Mouse (Mus musculus): Measurements from ENCODE around the gene Spata9.

The Spata9 gene

DNA sequence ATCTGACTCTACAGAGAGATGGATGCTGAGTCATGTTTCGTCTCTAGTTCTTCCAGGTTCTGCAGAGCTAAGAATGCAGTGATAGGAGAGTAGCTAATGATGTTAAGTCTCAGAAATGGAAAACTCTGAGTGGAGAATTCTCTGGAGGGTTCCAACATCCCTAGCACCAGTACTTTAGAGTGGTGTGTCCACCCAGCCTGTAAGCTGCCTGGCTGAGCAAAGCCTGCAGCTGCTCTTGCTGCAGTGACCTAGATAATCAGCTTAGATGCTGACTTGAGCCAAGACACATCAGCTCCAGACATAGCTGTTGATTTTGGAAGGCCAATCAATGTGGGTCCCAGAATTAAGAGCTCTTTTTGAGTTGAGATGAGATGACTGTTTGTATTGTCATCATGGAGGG, 21.1 kb downstream of the Spata9 start:
- CTCF ChIA-PET: interaction anchor here (0.6 kb wide), 1 partner anchor 32 kb away, joined by 13 read pairs; no protein-coding TSS in a partner anchor

DNA sequence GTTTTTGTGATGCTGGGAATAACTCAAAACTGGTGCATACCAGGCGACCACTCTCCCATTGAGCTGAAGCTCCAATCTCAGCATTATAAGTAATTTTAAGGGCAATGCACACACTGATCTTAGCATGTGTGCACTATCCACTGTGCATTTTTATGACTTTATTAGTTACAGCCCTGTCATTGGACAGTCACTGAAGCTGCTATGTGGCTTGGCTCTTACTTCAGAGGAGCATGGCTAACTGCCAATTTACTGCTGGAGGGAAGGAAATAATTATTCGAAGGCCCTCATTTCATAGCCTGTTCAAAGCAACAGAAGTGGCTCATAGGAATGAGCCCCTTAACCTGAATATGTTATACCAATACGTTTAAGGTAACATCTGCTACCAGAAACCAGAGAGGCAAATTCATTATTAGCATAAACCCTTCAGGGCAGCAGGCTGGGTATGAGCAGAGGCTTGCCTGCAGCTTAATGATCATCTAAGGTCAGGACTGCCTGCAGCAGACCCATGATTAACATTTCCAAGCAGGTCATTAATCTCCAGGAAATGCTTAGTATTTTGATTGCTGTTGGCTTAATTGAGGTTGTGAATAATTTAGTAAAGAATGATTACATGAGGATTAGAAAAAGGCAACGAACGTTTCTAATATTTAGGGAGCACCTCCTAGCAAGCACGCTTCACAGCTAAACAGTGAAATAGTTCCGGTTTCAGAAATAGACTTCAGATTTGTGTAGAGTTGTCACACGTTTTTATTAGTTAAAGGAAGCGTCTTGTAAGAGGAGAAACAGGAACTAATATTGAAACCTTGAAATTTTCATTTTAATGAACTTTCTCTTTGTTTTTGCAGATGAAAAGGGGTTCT, 25.4 kb downstream of the Spata9 start:
- CTCF ChIA-PET: interaction anchor here (0.6 to 0.8 kb wide), 2 partner anchors 64 to 366 kb away, joined by 3 read pairs; no protein-coding TSS in a partner anchor

GRCm38 (mm10) chr13:76003272-76003671, 36.3 kb downstream of the Spata9 start:
- CTCF ChIA-PET: no interaction called here

DNA sequence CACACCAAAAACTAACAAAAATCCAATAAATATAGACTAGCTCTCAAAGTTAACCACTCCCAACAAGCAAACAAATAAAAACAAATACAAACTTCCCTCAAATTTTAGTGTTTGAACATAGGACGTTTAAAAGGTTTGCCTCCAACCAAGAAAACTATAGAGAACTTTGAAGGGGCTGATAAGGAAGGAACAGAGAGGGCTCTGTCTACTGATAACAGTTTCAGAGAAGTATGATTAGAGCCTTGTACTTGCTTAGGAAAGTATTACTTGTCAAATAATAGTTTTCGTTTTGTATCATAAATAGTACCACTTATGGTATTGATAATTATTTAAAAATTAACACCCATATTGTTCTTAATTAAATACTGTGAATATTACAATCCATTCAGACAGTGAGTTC, 47.6 kb downstream of the Spata9 start:
- CTCF ChIA-PET: no interaction called here

DNA sequence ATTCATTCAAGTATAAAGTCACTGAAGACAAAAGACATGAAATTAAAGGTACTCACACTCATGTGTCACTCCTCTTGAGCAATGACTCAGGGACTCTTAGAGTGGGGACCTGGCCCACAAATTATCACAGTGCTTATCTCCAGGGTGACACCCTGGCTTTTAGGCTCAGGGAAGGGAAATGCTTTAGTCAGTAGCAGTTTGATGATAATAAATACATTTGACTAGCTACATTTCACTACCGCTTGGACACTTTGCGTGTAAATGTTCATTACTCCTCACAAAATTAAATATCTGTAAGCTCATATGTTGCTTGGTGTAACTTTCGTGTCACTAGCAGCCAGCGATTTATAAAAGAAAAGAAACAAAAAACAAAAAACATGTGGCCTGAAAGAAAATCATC, 50.5 kb downstream of the Spata9 start:
- CTCF ChIA-PET: interaction anchor here (0.6 kb wide), 1 partner anchor 1369 kb away, joined by 3 read pairs; no protein-coding TSS in a partner anchor

DNA sequence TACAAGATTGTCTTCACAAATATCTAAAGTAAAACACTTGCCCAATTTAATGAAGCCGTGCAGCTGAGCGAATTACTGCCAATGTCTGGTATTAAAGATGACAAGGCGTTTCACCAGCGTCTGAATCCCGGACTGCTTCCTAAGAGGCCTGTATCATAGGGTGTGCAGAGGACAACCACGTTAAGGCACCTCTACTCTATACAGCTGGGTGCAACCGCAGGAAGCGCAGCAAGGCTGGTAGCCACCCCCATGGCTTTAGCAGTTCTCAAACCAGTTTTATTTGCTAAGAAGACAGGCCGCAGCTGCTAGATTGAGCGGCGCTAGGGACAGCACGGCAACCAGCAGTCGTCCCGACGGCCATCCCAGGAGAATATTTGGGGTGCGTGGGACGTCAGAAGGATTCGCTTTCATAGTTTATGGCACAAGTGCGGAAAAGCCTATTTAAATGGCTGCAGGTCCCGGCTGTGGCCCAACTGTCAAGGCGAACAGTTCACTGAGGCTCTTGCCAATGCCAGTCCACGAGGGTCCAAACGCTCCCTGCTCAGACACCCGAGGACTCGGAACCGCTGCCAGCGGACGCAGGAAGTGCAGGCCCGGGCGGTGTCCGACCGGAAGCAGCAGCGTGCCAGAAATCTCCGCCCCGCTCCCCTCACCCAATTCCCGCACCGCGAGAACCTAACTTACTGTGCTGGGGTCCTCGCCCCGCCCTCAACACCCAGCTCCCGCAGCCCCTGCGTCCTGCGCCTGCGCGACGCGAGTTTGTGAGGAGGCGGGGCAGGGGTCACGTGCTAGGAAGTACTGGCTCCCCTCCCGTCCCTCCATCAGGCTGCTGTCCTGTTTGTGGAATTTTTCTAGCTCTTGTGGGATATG, 51.3 kb downstream of the Spata9 start, which contains the start of gene Rfesd:
Gene Rfesd, minus strand, starts transcription at position 746 of the 870 bp plus-strand sequence.
- CTCF ChIA-PET: interaction anchor here (0.6 kb wide), 1 partner anchor 1370 kb away, joined by 3 read pairs; no protein-coding TSS in a partner anchor

GRCm38 (mm10) chr13:76018844-76019400, 52.0 kb downstream of the Spata9 start:
- CTCF ChIA-PET: interaction anchor here (0.6 kb wide), 1 partner anchor 1559 kb away, joined by 3 read pairs; no protein-coding TSS in a partner anchor

DNA sequence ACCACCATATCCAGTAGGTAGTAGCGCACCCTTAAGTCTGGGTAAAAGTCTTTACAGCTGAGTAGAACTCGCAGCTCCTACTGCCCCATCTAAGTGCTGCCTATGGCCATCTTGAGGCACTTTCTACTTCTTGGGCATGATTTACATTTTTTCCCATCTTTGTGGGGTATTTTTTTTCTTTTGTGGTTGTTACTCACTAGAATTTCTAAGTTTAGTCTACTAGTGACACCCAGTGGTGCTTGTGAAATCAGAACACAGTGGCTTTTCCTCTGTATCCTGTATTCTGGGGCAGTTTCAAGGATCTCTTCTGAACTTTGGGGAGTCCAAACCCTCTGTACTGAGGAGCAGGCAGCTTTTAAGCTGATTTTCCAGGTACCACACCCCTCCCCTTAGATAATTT, 54.8 kb downstream of the Spata9 start:
- CTCF ChIA-PET: interaction anchor here (0.9 kb wide), 1 partner anchor 39 kb away, joined by 3 read pairs; no protein-coding TSS in a partner anchor

- CTCF ChIA-PET: interaction anchor here (0.6 kb wide), 1 partner anchor 43 kb away, joined by 11 read pairs; no protein-coding TSS in a partner anchor
Observed at GRCm38 (mm10) chr13:76024588-76024987, 57.6 kb downstream of the Spata9 start.

- CTCF ChIA-PET: no interaction called here
Observed at GRCm38 (mm10) chr13:76042455-76042854, 75.5 kb downstream of the Spata9 start.

- CTCF ChIA-PET: no interaction called here
Observed at GRCm38 (mm10) chr13:76044971-76045370, 78.0 kb downstream of the Spata9 start.

Measured in spleen, embryonic (tissue).